Mouse (Mus musculus) common myeloid progenitor, adult 5-6 weeks (primary cell): ENCODE data around the gene Gpr68. TPM values are rescaled to one million over a fixed set of nuclear protein-coding genes. Genes with fewer than 3 reads are reported as not detected.

Source experiments
- ATAC-seq: replicated peaks from 2 replicates; pipeline ENCODE4 v1.8.0; 2016; ENCODE audit warnings: low read depth, mild to moderate bottlenecking, moderate TSS enrichment, inconsistent platforms; ENCODE audit not compliant: poor library complexity, severe bottlenecking
- total RNA-seq: library from RNA; stranded (forward); fragments of 200-1000, 187-1606 nt; gene quantifications from 2 replicates; pipeline ENCODE4 v1.2.3, GENCODE M21; 2017

The Gpr68 gene
- total RNA-seq, 1 experiment from 2014 or later = not detected

- peak; percentile 84 for ATAC-seq
These were observed 30.1 kb downstream of the Gpr68 start for GRCm38 (mm10) chr12:100877936-100878335.

GRCm38 (mm10) chr12:100875960-100876359, 32.0 kb downstream of the Gpr68 start:
- no peak for ATAC-seq

GRCm38 (mm10) chr12:100875553-100875952, 32.4 kb downstream of the Gpr68 start:
- no peak for ATAC-seq

GRCm38 (mm10) chr12:100873612-100874011, 34.4 kb downstream of the Gpr68 start:
- no peak for ATAC-seq

- ATAC-seq = no peak
These were observed 36.2 kb downstream of the Gpr68 start for GRCm38 (mm10) chr12:100871841-100872240.

GRCm38 (mm10) chr12:100871234-100871633, 36.8 kb downstream of the Gpr68 start:
- ATAC-seq = no peak

GRCm38 (mm10) chr12:100868049-100868622, 39.9 kb downstream of the Gpr68 start:
- no peak for ATAC-seq

- ATAC-seq = no peak
These were observed 40.9 kb downstream of the Gpr68 start for GRCm38 (mm10) chr12:100867097-100867496.

GRCm38 (mm10) chr12:100865509-100866078, 42.4 kb downstream of the Gpr68 start:
- ATAC-seq = no peak

GRCm38 (mm10) chr12:100865072-100865471, 42.9 kb downstream of the Gpr68 start:
- no peak for ATAC-seq

GRCm38 (mm10) chr12:100862856-100863446, 45.0 kb downstream of the Gpr68 start:
- ATAC-seq = no peak

GRCm38 (mm10) chr12:100862272-100862671, 45.7 kb downstream of the Gpr68 start:
- ATAC-seq = 0 out of 2 replicates have a peak, but pooled peaks have one; percentile 47

GRCm38 (mm10) chr12:100857791-100858190, 50.2 kb downstream of the Gpr68 start:
- no peak; the same call in 1 of the 2 replicates for ATAC-seq

GRCm38 (mm10) chr12:100856337-100856736, 51.7 kb downstream of the Gpr68 start:
- ATAC-seq = no peak

GRCm38 (mm10) chr12:100852370-100852769, 55.6 kb downstream of the Gpr68 start:
- peak; percentile 67 for ATAC-seq

- peak; percentile 80 for ATAC-seq
These were observed 58.4 kb downstream of the Gpr68 start for GRCm38 (mm10) chr12:100849421-100850138.

GRCm38 (mm10) chr12:100847437-100848080, 60.4 kb downstream of the Gpr68 start:
- no peak for ATAC-seq

- no peak for ATAC-seq
These were observed 61.4 kb downstream of the Gpr68 start for GRCm38 (mm10) chr12:100846566-100846965.

GRCm38 (mm10) chr12:100845829-100846228, 62.2 kb downstream of the Gpr68 start:
- peak; percentile 28; the same call in 1 of the 2 replicates for ATAC-seq

- ATAC-seq = no peak
These were observed 63.5 kb downstream of the Gpr68 start for GRCm38 (mm10) chr12:100844546-100844945.
